Comparison of ENCODE assay signal across 8 mouse cellular contexts in the genomic region with DNA sequence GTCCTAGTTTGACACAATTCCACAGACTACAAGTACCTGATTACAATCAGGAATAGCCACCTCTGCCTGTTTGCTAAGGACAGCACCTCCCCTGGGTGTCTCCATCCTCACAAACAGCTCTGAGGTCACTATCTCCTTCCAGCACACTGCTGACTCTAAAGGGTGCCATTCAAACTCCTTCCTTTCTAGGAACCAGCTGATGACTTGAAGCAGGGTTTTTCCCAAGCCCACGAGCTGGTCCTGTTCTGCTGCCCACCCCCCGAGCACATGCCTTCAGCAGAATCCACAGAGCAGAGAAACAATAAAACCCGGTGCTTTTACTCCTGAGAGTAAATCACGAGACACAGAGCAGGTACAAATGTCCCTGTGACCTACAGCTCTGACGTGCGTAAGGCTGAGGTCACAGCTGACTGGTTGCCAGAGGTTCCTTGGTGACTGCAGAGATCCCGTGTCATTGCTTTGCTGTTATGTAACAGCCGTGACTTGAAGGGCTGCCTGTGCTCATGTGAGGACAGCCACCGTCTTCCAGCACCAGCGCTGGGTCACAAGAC.
DNase-seq lines count a peak whose midpoint lies in the region; ATAC-seq lines count a peak whose summit lies in the region.

No protein-coding gene starts in this region.

- 56% methylated on average over 10 of the region's 10 CpGs for WGBS in intestine, embryonic 16.5 days
- WGBS in intestine, embryonic 15.5 days: 56% methylated on average over 10 of the region's 10 CpGs
- 18% methylated on average over 10 of the region's 10 CpGs for WGBS in kidney, embryonic 14.5 days

- DNase-seq in cerebellum, adult 18-20 months: peak; percentile 73 to 78
- peak; percentile 88 for DNase-seq in heart, adult 18-20 months
- DNase-seq in thymus, postnatal 14 days: no peak

- H3K4me3 ChIP-seq in intestine, embryonic 16.5 days (ENCODE audit: low read length): no peak overlapping the region
- no peak overlapping the region for H3K4me3 ChIP-seq in intestine, embryonic 15.5 days (replicated peaks)
- no peak overlapping the region for H3K4me3 ChIP-seq in kidney, embryonic 14.5 days (ENCODE audit: low read length)

- peak; percentile 43 for ATAC-seq in intestine, embryonic 16.5 days
- ATAC-seq in intestine, embryonic 15.5 days: no peak
- ATAC-seq in kidney, embryonic 14.5 days (ENCODE audit: low FRiP score, low TSS enrichment): peak; percentile 60; the same call in 1 of the 2 replicates
- ATAC-seq in megakaryocyte progenitor cell, adult 5-6 weeks (replicated peaks; ENCODE audit: poor library complexity): peak; percentile 84
- ATAC-seq in frontal cortex, adult (ENCODE audit: low TSS enrichment): no peak

- H3K4me1 ChIP-seq in intestine, embryonic 16.5 days (ENCODE audit: control insufficient read depth, insufficient read depth, low read length): no peaks in the 10 kb centered on the region
- no peaks in the 10 kb centered on the region; the same call in 1 of the 2 replicates for H3K4me1 ChIP-seq in intestine, embryonic 15.5 days (replicated peaks)
- no peaks in the 10 kb centered on the region; the same call in 1 of the 2 replicates for H3K4me1 ChIP-seq in kidney, embryonic 14.5 days (ENCODE audit: control insufficient read depth, insufficient read depth, low read length)

- no peaks in the 10 kb centered on the region for H3K27me3 ChIP-seq in intestine, embryonic 16.5 days (replicated peaks; ENCODE audit: control insufficient read depth, insufficient read depth, low read length)
- no peaks in the 10 kb centered on the region for H3K27me3 ChIP-seq in intestine, embryonic 15.5 days (replicated peaks)
- H3K27me3 ChIP-seq in kidney, embryonic 14.5 days (ENCODE audit: control insufficient read depth, insufficient read depth, low read length): no peaks in the 10 kb centered on the region

- H3K36me3 ChIP-seq in intestine, embryonic 16.5 days (ENCODE audit: control insufficient read depth, insufficient read depth, low read length): no peaks in the 10 kb centered on the region
- no peaks in the 10 kb centered on the region for H3K36me3 ChIP-seq in intestine, embryonic 15.5 days
- no peaks in the 10 kb centered on the region for H3K36me3 ChIP-seq in kidney, embryonic 14.5 days (ENCODE audit: control insufficient read depth, insufficient read depth, low read length)

- no peak overlapping the region for H3K4me2 ChIP-seq in intestine, embryonic 16.5 days (ENCODE audit: low read depth, low read length)
- no peak overlapping the region for H3K4me2 ChIP-seq in intestine, embryonic 15.5 days (replicated peaks)
- no peak overlapping the region for H3K4me2 ChIP-seq in kidney, embryonic 14.5 days (replicated peaks; ENCODE audit: low read depth, low read length)

- no peak overlapping the region for H3K9ac ChIP-seq in intestine, embryonic 16.5 days (ENCODE audit: low read depth, low read length)
- no peak overlapping the region for H3K9ac ChIP-seq in intestine, embryonic 15.5 days
- no peak overlapping the region for H3K9ac ChIP-seq in kidney, embryonic 14.5 days (ENCODE audit: low read depth, low read length)

- H3K9me3 ChIP-seq in intestine, embryonic 16.5 days (ENCODE audit: control insufficient read depth, low read length): no peaks in the 10 kb centered on the region
- H3K9me3 ChIP-seq in intestine, embryonic 15.5 days: no peaks in the 10 kb centered on the region
- H3K9me3 ChIP-seq in kidney, embryonic 14.5 days (ENCODE audit: control insufficient read depth, low read length): no peaks in the 10 kb centered on the region

- no peak overlapping the region for H3K27ac ChIP-seq in intestine, embryonic 16.5 days (ENCODE audit: low read length)
- no peak overlapping the region for H3K27ac ChIP-seq in intestine, embryonic 15.5 days
- no peak overlapping the region for H3K27ac ChIP-seq in kidney, embryonic 14.5 days (ENCODE audit: low read depth, low read length)

Comparison
In these comparisons a context has a peak if more than half of its experiments do, and no peak if none do; other contexts are left out.
1. ATAC-seq: peak in intestine, embryonic 16.5 days (single experiment), kidney, embryonic 14.5 days (single experiment) and megakaryocyte progenitor cell, adult 5-6 weeks (single experiment); none in intestine, embryonic 15.5 days (single experiment) and frontal cortex, adult (single experiment).